Mouse (Mus musculus) liver, embryonic 15.5 days (tissue): Measurements from ENCODE around the gene Stim1. TPM values are rescaled to one million over a fixed set of nuclear protein-coding genes. Genes with fewer than 3 reads are reported as not detected.
A peak's percentile ranks its signal among the peaks of the same experiment; 100 is the strongest.
"Not testable (repeated sequence)": the region's sequence is repeated elsewhere in the genome, so short reads cannot be mapped to it uniquely, and the experiment has no call there.

Source experiments
- ATAC-seq: fragments of 200-750 bp; cut with Nextera tagmentation; 2 replicates; pipeline ENCODE4 v1.8.0; 2017; ENCODE audit warnings: moderate number of reproducible peaks, mild to moderate bottlenecking, moderate library complexity; ENCODE audit not compliant: insufficient read depth
- H3K27ac ChIP-seq: fragments of 300-500 bp; sonication (generic); replicated peaks from 2 replicates; pipeline ENCODE4 v1.5.1; 2015; ENCODE audit warnings: mild to moderate bottlenecking, inconsistent platforms
- H3K27me3 ChIP-seq: fragments of 300-500 bp; sonication (generic); 2 replicates; pipeline ENCODE4 v1.6.1; 2015; ENCODE audit warnings: mild to moderate bottlenecking, inconsistent platforms
- H3K36me3 ChIP-seq: fragments of 300-500 bp; sonication (generic); replicated peaks from 2 replicates; pipeline ENCODE4 v1.6.1; 2015; ENCODE audit warnings: moderate library complexity, mild to moderate bottlenecking, inconsistent platforms
- H3K4me1 ChIP-seq: fragments of 300-500 bp; sonication (generic); replicated peaks from 2 replicates; pipeline ENCODE4 v1.6.1; 2015; ENCODE audit warnings: inconsistent platforms
- H3K4me2 ChIP-seq: fragments of 300-500 bp; sonication (generic); 2 replicates; pipeline ENCODE4 v1.6.1; 2015; ENCODE audit warnings: moderate library complexity, mild to moderate bottlenecking, inconsistent platforms
- H3K4me3 ChIP-seq: fragments of 300-500 bp; sonication (generic); replicated peaks from 2 replicates; pipeline ENCODE4 v1.5.1; 2015; ENCODE audit warnings: mild to moderate bottlenecking, inconsistent platforms
- H3K9ac ChIP-seq: fragments of 300-500 bp; sonication (generic); 2 replicates; pipeline ENCODE4 v1.6.1; 2015; ENCODE audit warnings: moderate library complexity, mild to moderate bottlenecking, inconsistent platforms
- H3K9me3 ChIP-seq: fragments of 300-500 bp; sonication (generic); replicated peaks from 2 replicates; pipeline ENCODE4 v1.6.1; 2016; ENCODE audit warnings: inconsistent platforms
- WGBS: fragments of 180-500 bp; shearing (Covaris S2); methylation state at CpG from one replicate; pipeline ENCODE4 v1.1.7; 2015; ENCODE audit warnings: mixed read lengths; ENCODE audit not compliant: insufficient replicate concordance; 5-methylcytosine and 5-hydroxymethylcytosine counted together
- polyA plus RNA-seq: library from polyadenylated mRNA; unstranded; fragments of >200 nt; fragmentation: Nextera tagmentation; extraction: Ambion mirVana; gene quantifications from 2 replicates; pipeline ENCODE4 v1.2.1, GENCODE M21; 2015

Stim1 gene
- polyA plus RNA-seq, 1 experiment from 2014 or later = 14.9 TPM

DNA sequence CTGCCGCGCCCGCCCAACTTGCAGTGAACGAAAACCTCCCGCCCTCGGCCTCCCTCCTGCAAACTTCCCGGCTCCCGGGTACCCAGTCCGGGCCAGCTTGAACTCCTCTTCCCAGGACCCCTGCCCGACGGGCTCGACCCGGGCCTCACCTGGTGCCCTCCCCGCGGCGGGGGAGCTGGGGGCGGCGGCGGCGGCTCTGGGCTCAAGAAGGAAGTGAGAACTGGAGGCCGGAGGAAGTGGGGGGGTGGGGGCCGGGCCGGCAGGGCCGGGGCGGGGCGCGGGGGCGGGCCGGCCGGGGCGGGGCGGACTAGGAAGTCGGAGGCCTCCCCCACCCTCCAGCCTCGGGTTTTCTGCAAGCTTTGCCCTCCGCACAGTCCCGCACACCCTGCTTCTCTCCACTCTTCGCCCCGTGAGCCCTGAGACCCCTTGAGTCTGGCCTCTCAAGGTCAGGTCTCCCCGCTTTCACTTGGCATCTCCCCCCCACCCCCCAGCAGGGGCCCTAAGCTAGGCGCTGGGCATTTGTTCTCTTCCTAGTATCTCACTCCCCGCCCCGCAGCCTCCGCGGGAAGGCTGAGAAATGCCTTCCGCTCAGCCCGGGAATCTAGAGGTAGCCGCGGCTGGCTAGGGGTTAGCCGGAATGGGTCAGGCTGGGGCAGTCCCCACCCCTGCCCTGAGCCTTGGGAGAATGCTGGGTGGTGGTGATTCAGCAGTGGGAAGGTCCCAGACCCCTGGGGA, 17.5 kb upstream of the Stim1 start:
- H3K36me3 ChIP-seq = no peaks in the 10 kb centered on the region; the same call in 1 of the 2 replicates
- under 1% methylated on average over 45 of the region's 49 CpGs for WGBS
- peak overlapping the region; percentile 98 for H3K27ac ChIP-seq
- peak overlapping the region; percentile 98 for H3K4me2 ChIP-seq
- ATAC-seq = peak; percentile 80
- peak overlapping the region; percentile 91 for H3K9ac ChIP-seq
- no peaks in the 10 kb centered on the region for H3K9me3 ChIP-seq
- peaks cover 73% of the 10 kb centered on the region for H3K4me1 ChIP-seq
- peak overlapping the region; percentile 95 for H3K4me3 ChIP-seq
- no peaks in the 10 kb centered on the region for H3K27me3 ChIP-seq

DNA sequence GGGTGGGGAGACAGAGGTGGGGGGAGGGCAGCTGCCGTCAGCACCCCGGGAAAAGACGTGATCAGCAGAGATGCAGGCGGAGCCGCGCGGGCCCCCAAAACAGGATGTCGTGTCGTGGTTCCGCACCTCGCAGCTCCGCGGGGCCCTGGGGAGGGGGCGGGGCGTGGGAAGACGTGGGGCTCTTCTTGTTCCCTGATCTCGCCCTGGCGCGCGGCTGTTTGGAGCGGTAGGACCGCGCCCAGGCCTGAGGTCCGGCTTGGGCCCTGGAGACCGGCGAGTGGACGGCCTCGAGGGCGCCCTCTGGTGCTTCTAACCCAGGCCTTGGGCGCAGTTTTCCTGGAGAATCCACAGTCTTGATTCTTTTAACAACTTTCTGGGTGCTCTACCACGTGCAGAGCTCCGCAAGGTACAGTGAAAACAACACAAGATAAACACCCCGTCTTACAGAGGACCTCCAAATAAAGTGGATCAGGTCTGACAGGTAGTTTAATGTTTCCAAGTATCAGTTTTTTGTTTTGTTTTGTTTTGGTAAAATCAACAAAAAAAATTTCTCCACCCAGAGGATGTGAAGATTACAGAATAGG, 16.9 kb upstream of the Stim1 start:
- WGBS = under 1% methylated on average over 33 of the region's 33 CpGs
- H3K9me3 ChIP-seq = no peaks in the 10 kb centered on the region
- H3K27ac ChIP-seq = peak overlapping the region; percentile 98
- peaks cover 66% of the 10 kb centered on the region for H3K4me1 ChIP-seq
- H3K9ac ChIP-seq = peak overlapping the region; percentile 91
- peak overlapping the region; percentile 95 for H3K4me3 ChIP-seq
- peak; percentile 68 for ATAC-seq
- no peaks in the 10 kb centered on the region for H3K27me3 ChIP-seq
- H3K4me2 ChIP-seq = peak overlapping the region; percentile 98
- H3K36me3 ChIP-seq = no peaks in the 10 kb centered on the region; the same call in 1 of the 2 replicates

DNA sequence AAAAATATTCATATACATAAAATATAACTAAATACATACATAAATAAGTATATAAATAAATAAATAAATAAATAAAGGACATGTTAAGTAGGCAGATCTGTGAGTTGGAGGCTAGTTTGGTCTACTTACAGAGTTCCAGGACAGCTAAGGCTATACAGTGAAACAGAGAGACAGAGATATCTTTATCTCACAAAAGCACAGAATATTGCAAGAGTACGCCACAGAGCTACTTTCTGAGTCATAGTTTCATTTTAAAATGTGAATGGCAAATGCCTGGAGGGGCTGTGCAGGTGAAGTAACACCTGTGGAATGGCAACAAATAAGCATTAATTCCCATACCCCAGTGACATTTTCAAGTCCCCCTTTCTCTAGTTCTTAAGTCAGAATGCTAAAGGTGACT, 14.0 kb upstream of the Stim1 start:
- no peak overlapping the region for H3K4me3 ChIP-seq
- no peaks in the 10 kb centered on the region for H3K9me3 ChIP-seq
- H3K27me3 ChIP-seq = no peaks in the 10 kb centered on the region
- no peak overlapping the region; the same call in 1 of the 2 replicates for H3K27ac ChIP-seq
- no peak for ATAC-seq
- peaks cover 40% of the 10 kb centered on the region for H3K4me1 ChIP-seq
- WGBS = 25% methylated on average over 1 of the region's 1 CpGs
- H3K9ac ChIP-seq = no peak overlapping the region
- H3K4me2 ChIP-seq = 0 out of 2 replicates have a peak overlapping the region, but pooled peaks have one; percentile 19
- H3K36me3 ChIP-seq = no peaks in the 10 kb centered on the region

DNA sequence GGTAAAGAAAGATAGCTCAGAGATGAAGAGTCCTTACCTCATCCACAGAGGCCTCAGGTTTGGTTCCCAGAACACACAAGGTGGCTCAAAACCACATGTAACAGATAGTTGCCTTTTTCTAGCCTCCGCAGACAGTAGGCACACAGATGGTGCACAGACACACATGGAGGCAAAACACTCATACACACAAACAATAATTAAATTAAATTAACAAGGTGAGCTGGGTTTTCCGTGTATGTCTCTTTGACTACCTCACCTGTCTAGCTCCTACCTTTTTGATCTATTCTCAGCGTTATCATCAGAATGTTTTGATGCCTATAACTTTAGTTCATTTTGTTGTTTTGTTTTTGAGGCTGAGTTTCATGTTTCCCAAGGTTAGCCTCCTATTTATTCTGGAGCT, 11.7 kb upstream of the Stim1 start, which contains the start of gene Rhog:
Rhog (minus strand) TSS at position 101 of the 400 bp plus-strand sequence.
- Histone ChIP-seq H3K27me3 (no peaks in the 10 kb centered on the region), H3K36me3 (no peaks in the 10 kb centered on the region), H3K4me1 (peaks cover 32% of the 10 kb centered on the region), H3K4me2 (no peak within 1 kb of the TSS), H3K9ac (no peak within 1 kb of the TSS), H3K27ac (no peak within 1 kb of the TSS), H3K4me3 (no peak within 1 kb of the TSS), H3K9me3 (no peaks in the 10 kb centered on the region)
- ATAC-seq = no peak
- 72% methylated on average over 3 of the region's 3 CpGs for WGBS

DNA sequence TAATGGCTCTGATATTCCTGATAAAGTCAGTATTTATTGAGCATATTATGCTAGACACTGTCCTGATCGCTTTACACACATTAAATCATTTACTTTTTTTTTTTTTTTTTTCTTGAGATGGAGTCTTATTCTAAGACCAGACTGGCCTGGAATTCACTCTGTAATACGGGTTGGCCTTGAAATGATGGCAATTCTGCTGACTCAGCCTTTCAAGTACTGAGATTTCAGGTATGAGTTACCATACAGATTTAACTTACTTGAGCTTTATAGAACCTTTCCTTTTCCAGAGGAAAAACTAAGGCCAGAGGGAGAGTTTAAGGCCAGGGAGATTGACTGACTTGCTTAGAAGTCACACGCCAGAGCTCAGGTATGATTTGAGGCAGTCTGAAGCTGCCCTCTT, 11.0 kb upstream of the Stim1 start:
- Histone ChIP-seq H3K9me3 (no peaks in the 10 kb centered on the region), H3K9ac (no peak overlapping the region), H3K4me3 (no peak overlapping the region), H3K36me3 (no peaks in the 10 kb centered on the region), H3K27me3 (no peaks in the 10 kb centered on the region), H3K27ac (no peak overlapping the region), H3K4me2 (no peak overlapping the region), H3K4me1 (peaks cover 26% of the 10 kb centered on the region)
- 72% methylated on average over 3 of the region's 3 CpGs for WGBS
- no peak for ATAC-seq

DNA sequence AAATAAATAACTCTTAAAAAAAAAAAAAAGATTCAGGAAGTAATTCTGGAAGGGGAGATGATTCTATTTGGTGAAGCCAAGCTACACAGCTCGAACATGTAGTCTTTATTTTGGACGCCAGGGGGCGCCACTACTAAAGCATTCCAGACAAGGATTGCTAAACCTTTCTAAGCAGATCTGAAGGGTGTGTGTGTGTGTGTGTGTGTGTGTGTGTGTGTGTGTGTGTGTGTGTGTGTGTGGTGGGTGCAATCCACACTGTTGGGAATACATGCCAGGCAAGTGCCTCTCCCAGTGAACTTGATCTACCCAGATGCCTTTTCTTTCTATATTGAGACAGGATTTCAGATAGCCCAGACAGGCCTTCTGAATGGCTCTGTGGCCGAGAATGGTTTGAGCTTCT, 9.4 kb upstream of the Stim1 start:
- Histone ChIP-seq H3K4me2 (no peak overlapping the region), H3K4me1 (peaks cover 19% of the 10 kb centered on the region), H3K36me3 (no peaks in the 10 kb centered on the region), H3K9ac (no peak overlapping the region), H3K9me3 (no peaks in the 10 kb centered on the region), H3K4me3 (no peak overlapping the region), H3K27me3 (no peaks in the 10 kb centered on the region), H3K27ac (no peak overlapping the region)
- peak; percentile 37 for ATAC-seq
- WGBS = 20% methylated on average over 4 of the region's 4 CpGs

DNA sequence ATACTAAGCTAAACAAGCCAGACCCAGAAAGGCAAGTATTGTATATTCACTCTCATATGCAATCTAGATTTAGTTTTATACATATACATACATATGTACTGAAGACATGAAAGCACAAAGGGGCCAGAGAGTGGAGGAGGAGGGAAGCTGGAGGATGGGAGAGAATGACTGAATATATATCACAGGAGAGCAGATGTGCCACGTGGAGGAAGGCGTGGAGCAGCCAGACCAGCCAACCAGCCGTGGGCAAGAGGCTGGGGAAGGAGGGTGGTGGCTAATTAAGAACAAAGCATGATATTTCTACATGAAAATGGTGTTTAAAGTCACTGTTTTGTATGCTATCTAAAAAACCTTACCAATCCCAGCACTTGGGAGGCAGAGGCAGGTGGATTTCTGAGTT, 8.9 kb upstream of the Stim1 start:
- Histone ChIP-seq H3K27me3 (no peaks in the 10 kb centered on the region), H3K27ac (0 out of 2 replicates have a peak overlapping the region, but pooled peaks have one; percentile 33), H3K4me3 (no peak overlapping the region), H3K36me3 (no peaks in the 10 kb centered on the region), H3K4me1 (peaks cover 13% of the 10 kb centered on the region), H3K9ac (no peak overlapping the region), H3K9me3 (no peaks in the 10 kb centered on the region), H3K4me2 (no peak overlapping the region)
- no peak; the same call in 1 of the 2 replicates for ATAC-seq
- WGBS = 44% methylated on average over 3 of the region's 3 CpGs

DNA sequence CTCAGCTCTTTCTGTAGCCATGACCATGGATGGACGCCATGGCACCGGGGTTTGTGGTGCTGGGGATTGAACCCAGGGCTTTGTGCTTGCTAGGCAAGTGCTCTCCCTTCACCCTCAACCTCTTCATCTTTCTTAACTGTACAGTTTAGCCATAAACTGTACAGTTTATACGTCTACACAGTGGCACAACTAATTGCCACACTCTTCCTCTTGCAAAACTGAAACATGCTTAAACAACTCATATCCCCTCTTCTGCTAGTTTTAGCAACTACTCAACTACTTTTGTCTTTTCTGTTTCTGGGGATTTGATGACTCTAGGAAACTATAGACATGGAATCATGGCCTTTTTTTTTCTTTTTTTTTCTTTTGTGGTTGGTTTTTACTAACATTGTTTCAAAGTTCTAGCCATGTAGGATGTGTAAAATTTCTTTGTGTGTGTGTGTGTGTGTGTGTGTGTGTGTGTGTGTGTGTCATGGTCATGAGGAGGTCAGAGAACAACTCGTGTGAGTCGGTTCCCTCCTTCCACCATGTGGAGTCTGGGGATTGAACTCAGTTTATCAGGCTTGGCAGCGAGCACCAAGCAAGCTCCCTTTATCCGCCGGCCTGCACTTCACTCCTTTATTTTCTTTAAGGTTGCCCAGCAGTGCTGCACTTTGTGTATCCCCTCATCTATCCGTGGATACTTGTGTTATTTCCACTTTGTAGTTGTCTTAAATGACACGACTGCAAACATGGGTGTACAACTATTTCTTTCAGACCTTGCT, 7.7 kb upstream of the Stim1 start:
- H3K4me2 ChIP-seq = no peak overlapping the region
- H3K27ac ChIP-seq = no peak overlapping the region; the same call in 1 of the 2 replicates
- H3K4me1 ChIP-seq = peaks cover 6% of the 10 kb centered on the region
- no peak overlapping the region for H3K4me3 ChIP-seq
- no peaks in the 10 kb centered on the region for H3K9me3 ChIP-seq
- no peaks in the 10 kb centered on the region for H3K36me3 ChIP-seq
- H3K9ac ChIP-seq = no peak overlapping the region
- 64% methylated on average over 10 of the region's 10 CpGs for WGBS
- no peak for ATAC-seq
- H3K27me3 ChIP-seq = no peaks in the 10 kb centered on the region

DNA sequence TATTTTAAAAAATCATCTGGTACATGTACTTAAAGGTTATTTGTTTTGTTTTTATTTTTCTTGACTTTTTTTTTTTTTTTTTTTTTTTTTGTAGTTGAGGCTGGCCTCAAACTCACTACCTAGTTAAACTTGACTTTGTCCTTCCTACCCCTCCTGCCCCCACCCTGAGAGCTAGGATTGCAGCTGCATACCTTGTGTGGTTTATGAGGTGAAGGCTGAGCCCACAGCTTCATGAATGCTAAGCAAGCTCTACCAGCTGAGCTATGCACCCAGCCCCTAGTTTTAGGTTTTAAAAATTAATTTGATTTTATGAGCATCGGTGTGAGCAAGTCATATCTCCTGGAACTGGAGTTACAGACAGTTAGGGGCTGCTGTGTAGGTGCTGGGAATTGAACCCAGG, 7.1 kb upstream of the Stim1 start:
- Histone ChIP-seq H3K4me1 (peaks cover 12% of the 10 kb centered on the region), H3K36me3 (no peaks in the 10 kb centered on the region), H3K9ac (no peak overlapping the region), H3K27ac (no peak overlapping the region), H3K4me2 (no peak overlapping the region), H3K27me3 (no peaks in the 10 kb centered on the region), H3K9me3 (no peaks in the 10 kb centered on the region), H3K4me3 (no peak overlapping the region)
- ATAC-seq = no peak
- WGBS = 64% methylated on average over 1 of the region's 1 CpGs

DNA sequence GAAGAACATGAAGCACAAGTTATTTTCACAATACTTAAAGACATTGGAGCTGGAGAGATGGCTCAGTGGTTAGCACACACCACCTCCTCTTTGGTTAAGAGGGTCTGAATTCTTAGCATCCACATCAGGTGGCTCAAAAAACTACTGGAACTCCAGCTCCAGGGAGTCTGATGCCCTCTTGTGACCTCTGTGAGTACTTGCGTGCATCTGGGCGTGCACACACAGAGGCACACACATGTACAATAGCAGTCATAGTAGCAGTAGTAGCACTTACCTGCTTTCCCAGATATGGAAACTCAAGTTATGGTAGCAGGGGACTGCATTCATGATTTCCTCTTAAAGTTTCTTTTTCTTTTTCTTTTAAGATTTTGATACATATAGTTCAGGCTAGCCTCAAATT, 4.6 kb upstream of the Stim1 start:
- H3K27ac ChIP-seq = no peak overlapping the region
- no peak for ATAC-seq
- no peak overlapping the region for H3K9ac ChIP-seq
- H3K4me3 ChIP-seq = no peak overlapping the region
- no peaks in the 10 kb centered on the region for H3K9me3 ChIP-seq
- H3K4me2 ChIP-seq = no peak overlapping the region
- no peaks in the 10 kb centered on the region for H3K27me3 ChIP-seq
- peaks cover 28% of the 10 kb centered on the region for H3K4me1 ChIP-seq
- 81% methylated on average over 2 of the region's 2 CpGs for WGBS
- H3K36me3 ChIP-seq = no peaks in the 10 kb centered on the region

DNA sequence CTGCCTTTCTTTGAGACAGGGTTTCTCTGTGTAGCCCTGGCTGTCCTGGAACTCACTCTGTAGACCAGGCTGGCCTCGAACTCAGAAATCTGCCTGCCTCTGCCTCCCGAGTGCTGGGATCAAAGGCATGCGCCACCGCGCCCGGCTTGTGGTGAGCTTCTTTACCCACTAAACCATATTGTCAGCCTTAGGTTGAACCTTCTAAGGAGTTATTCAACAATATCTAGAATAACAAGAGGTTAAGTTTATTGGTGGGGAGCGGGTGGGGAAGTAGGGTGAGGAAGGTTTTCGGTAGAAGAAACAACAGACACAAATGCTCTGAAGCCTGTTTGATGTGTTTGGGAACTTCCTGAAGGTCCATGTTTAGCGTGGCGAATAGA, 1.6 kb upstream of the Stim1 start:
- 44% methylated on average over 10 of the region's 10 CpGs for WGBS
- Histone ChIP-seq H3K9ac (peak overlapping the region; percentile 83; the same call in 1 of the 2 replicates), H3K4me1 (peaks cover 51% of the 10 kb centered on the region), H3K4me2 (peak overlapping the region; percentile 91), H3K27ac (peak overlapping the region; percentile 93), H3K4me3 (peak overlapping the region; percentile 73; the same call in 1 of the 2 replicates)
- not testable (repeated sequence) for ATAC-seq, H3K36me3 ChIP-seq, H3K27me3 ChIP-seq, H3K9me3 ChIP-seq
